Mouse (Mus musculus) E14TG2a.4 (cell line): ENCODE measurements around the gene Abcb11.
"Not testable (repeated sequence)": the region's sequence is repeated elsewhere in the genome, so short reads cannot be mapped to it uniquely, and the experiment has no call there.

Experiments used
- H3K27me3 ChIP-seq: 2 replicates; pipeline ENCODE4 v1.6.1; 2014; ENCODE audit warnings: low read length, control low read depth; ENCODE audit not compliant: insufficient read depth
- H3K36me3 ChIP-seq: 2 replicates; pipeline ENCODE4 v1.6.1; 2014; ENCODE audit warnings: low read length, control low read depth; ENCODE audit not compliant: insufficient read depth
- H3K4me1 ChIP-seq: replicated peaks from 2 replicates; pipeline ENCODE4 v1.6.1; 2014; ENCODE audit warnings: low read depth, low read length, control low read depth
- H3K4me3 ChIP-seq: replicated peaks from 2 replicates; pipeline ENCODE4 v1.5.1; 2014; ENCODE audit warnings: mild to moderate bottlenecking, low read length
- H3K9me3 ChIP-seq: 2 replicates; pipeline ENCODE4 v1.6.1; 2014; ENCODE audit warnings: low read length, control low read depth
- CTCF ChIP-seq: conservative IDR thresholded peaks from 2 replicates; pipeline ENCODE4 v1.5.1; 2014; ENCODE audit warnings: low read length
- NANOG ChIP-seq: IDR thresholded peaks from 2 replicates; pipeline ENCODE4 v1.6.1; 2014; ENCODE audit warnings: borderline replicate concordance, low read length, mixed read lengths
- POU5F1 ChIP-seq: IDR thresholded peaks from 2 replicates; pipeline ENCODE4 v1.6.1; 2014; ENCODE audit warnings: low read length, borderline replicate concordance

Abcb11 gene

GRCm38 (mm10) chr2:69341506-69341905 is 910 bp downstream of the Abcb11 start:
- Histone ChIP-seq H3K36me3 (no peaks in the 10 kb centered on the region), H3K27me3 (no peaks in the 10 kb centered on the region), H3K9me3 (peaks cover 26% of the 10 kb centered on the region), H3K4me1 (no peaks in the 10 kb centered on the region), H3K4me3 (no peak overlapping the region)
- TF ChIP-seq NANOG (no peak), CTCF (no peak)

GRCm38 (mm10) chr2:69331523-69331922 is 10.9 kb downstream of the Abcb11 start:
- H3K27me3 ChIP-seq, H3K36me3 ChIP-seq, H3K4me1 ChIP-seq, H3K4me3 ChIP-seq, H3K9me3 ChIP-seq: not testable (repeated sequence)

GRCm38 (mm10) chr2:69328509-69329163 is 13.8 kb downstream of the Abcb11 start:
- H3K9me3 ChIP-seq, result no peaks in the 10 kb centered on the region
- H3K27me3 ChIP-seq, result no peaks in the 10 kb centered on the region
- no peaks in the 10 kb centered on the region for H3K4me1 ChIP-seq
- H3K36me3 ChIP-seq, result no peaks in the 10 kb centered on the region
- no peak overlapping the region for H3K4me3 ChIP-seq
- TF ChIP-seq CTCF (no peak), NANOG (no peak), POU5F1 (no peak)

- no peaks in the 10 kb centered on the region for H3K9me3 ChIP-seq
- H3K4me3 ChIP-seq, result no peak overlapping the region
- H3K36me3 ChIP-seq, result no peaks in the 10 kb centered on the region
- TF ChIP-seq POU5F1, result no peak
- TF ChIP-seq CTCF, result no peak
- no peak for TF ChIP-seq NANOG
- H3K27me3 ChIP-seq, result no peaks in the 10 kb centered on the region
- no peaks in the 10 kb centered on the region for H3K4me1 ChIP-seq
Measured at GRCm38 (mm10) chr2:69324881-69325660, 17.3 kb downstream of the Abcb11 start.

GRCm38 (mm10) chr2:69323018-69323417 is 19.4 kb downstream of the Abcb11 start:
- Histone ChIP-seq H3K9me3 (no peaks in the 10 kb centered on the region), H3K27me3 (no peaks in the 10 kb centered on the region), H3K4me1 (no peaks in the 10 kb centered on the region), H3K36me3 (no peaks in the 10 kb centered on the region), H3K4me3 (no peak overlapping the region)
- no peak for TF ChIP-seq NANOG

GRCm38 (mm10) chr2:69321457-69321856 is 21.0 kb downstream of the Abcb11 start:
- no peak for TF ChIP-seq POU5F1
- TF ChIP-seq CTCF, result no peak
- no peak for TF ChIP-seq NANOG
- Histone ChIP-seq H3K4me1 (no peaks in the 10 kb centered on the region), H3K36me3 (no peaks in the 10 kb centered on the region)

GRCm38 (mm10) chr2:69311337-69311736 is 31.1 kb downstream of the Abcb11 start:
- Histone ChIP-seq H3K36me3 (no peaks in the 10 kb centered on the region), H3K27me3 (no peaks in the 10 kb centered on the region), H3K4me3 (no peak overlapping the region), H3K9me3 (peaks cover 28% of the 10 kb centered on the region), H3K4me1 (peaks cover 21% of the 10 kb centered on the region)
- no peak for TF ChIP-seq POU5F1
- no peak for TF ChIP-seq NANOG
- TF ChIP-seq CTCF, result no peak

More at GRCm38 (mm10) chr2:69321457-69321856, 21.0 kb downstream of the Abcb11 start:
- Histone ChIP-seq H3K4me3 (no peak overlapping the region), H3K27me3 (no peaks in the 10 kb centered on the region), H3K9me3 (no peaks in the 10 kb centered on the region)

- no peak; the same call in 1 of the 2 replicates for TF ChIP-seq POU5F1
- TF ChIP-seq CTCF, result no peak
- Histone ChIP-seq H3K9me3 (peaks cover 17% of the 10 kb centered on the region), H3K4me1 (peaks cover 21% of the 10 kb centered on the region), H3K4me3 (no peak overlapping the region), H3K27me3 (no peaks in the 10 kb centered on the region), H3K36me3 (no peaks in the 10 kb centered on the region)
Measured at GRCm38 (mm10) chr2:69308136-69308535, 34.3 kb downstream of the Abcb11 start.

GRCm38 (mm10) chr2:69300568-69300967 is 41.8 kb downstream of the Abcb11 start:
- not testable (repeated sequence) for H3K36me3 ChIP-seq, H3K27me3 ChIP-seq, H3K4me3 ChIP-seq, H3K9me3 ChIP-seq, H3K4me1 ChIP-seq
